Mouse (Mus musculus): ENCODE data around the gene Cspg4. TPM values are rescaled to one million over a fixed set of nuclear protein-coding genes. Genes with fewer than 3 reads are reported as not detected.

The Cspg4 gene
- 0.08 TPM for polyA plus RNA-seq (2021)

- ChIA-PET POLR2A (no interaction called here), CTCF (interaction anchor here (1.1 kb wide), 1 partner anchor 179 kb away, joined by 3 read pairs; no protein-coding TSS in a partner anchor)
- TF ChIP-seq CTCF (IDR thresholded peaks at IDR 0.05): no peak
- in situ Hi-C loops (cut with MboI; ENCODE audit: low pct_unique_long_range_greater_than_20kb): no loop called here
- ATAC-seq (no peak), DNase-seq (ENCODE audit: low read depth, low spot score) (no peak)
- no peaks in the 10 kb centered on the region for H3K27me3 ChIP-seq
These were observed at the start of gene Cspg4 for GRCm38 (mm10) chr9:56864832-56865231. Cspg4 (plus strand) TSS chr9:56865033.

- ChIA-PET POLR2A (interaction anchor here (0.7 kb wide), 1 partner anchor 59 kb away, joined by 4 read pairs; no protein-coding TSS in a partner anchor), CTCF (interaction anchor here (0.6 to 1.7 kb wide), 2 partner anchors 8 to 189 kb away, joined by 3 to 6 read pairs; no protein-coding TSS in a partner anchor)
- DNase-seq (ENCODE audit: low read depth, low spot score) (no peak), ATAC-seq (no peak)
- peak; percentile 48 for TF ChIP-seq CTCF (IDR thresholded peaks at IDR 0.05)
- peaks cover 25% of the 10 kb centered on the region for H3K27me3 ChIP-seq
- in situ Hi-C loops (cut with MboI; ENCODE audit: low pct_unique_long_range_greater_than_20kb): no loop called here
These were observed 39.9 kb upstream of the Cspg4 start for GRCm38 (mm10) chr9:56824900-56825299.

DNA sequence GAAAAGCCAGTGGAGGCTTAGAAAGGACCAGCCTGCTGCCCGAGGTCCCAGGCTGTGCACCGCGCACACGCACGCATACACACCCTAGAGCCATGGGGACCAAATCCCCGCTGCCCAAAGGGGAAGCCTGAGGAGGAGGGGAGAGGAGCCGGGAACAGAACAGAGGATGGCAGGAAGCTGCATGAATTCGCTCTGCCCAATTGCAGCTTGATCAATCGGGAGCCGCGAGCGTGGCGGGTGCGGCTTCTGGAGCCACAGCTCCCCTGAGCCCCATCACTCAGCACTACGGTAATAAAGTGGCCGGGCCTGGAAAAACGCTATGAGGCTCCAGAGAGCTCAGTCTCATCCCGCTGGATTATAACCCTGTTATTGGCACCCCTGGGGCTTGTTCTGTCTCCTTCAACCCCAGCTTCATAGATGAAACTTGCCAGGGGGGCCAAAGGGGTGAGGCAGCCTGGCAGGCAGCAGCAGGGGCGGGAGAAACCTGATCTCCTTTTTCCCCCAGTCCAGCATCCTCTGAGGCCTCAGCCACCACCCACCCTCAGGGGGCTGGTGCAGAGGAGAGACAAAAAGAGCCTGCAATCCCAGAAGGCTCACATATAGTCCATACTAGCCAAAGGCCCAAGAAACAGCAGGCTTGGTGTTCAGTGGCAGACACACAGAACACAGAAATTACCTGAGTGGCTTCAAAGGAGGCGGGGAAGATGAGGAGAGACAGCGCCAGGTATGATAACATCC lies 39.2 kb upstream of the Cspg4 start:
- CTCF ChIA-PET: no interaction called here
- TF ChIP-seq CTCF (IDR thresholded peaks at IDR 0.05): no peak
- POLR2A ChIA-PET: no interaction called here
- ATAC-seq: no peak
- in situ Hi-C loops (cut with MboI; ENCODE audit: low pct_unique_long_range_greater_than_20kb): no loop called here
- DNase-seq (ENCODE audit: low read depth, low spot score): no peak
- H3K27me3 ChIP-seq: peaks cover 25% of the 10 kb centered on the region

- in situ Hi-C loops (cut with MboI; ENCODE audit: low pct_unique_long_range_greater_than_20kb): no loop called here
- peaks cover 14% of the 10 kb centered on the region for H3K27me3 ChIP-seq
- no peak for ATAC-seq
- no peak for DNase-seq (ENCODE audit: low read depth, low spot score)
- ChIA-PET POLR2A (interaction anchor here (0.7 kb wide), 1 partner anchor 404 kb away, joined by 3 read pairs; no protein-coding TSS in a partner anchor), CTCF (no interaction called here)
- TF ChIP-seq CTCF (IDR thresholded peaks at IDR 0.05): no peak
These were observed 36.7 kb upstream of the Cspg4 start for GRCm38 (mm10) chr9:56828146-56828545.

- CTCF ChIA-PET: no interaction called here
- in situ Hi-C loops (cut with MboI; ENCODE audit: low pct_unique_long_range_greater_than_20kb): no loop called here
- POLR2A ChIA-PET: no interaction called here
- H3K27me3 ChIP-seq: peaks cover 12% of the 10 kb centered on the region
- ATAC-seq (no peak), DNase-seq (ENCODE audit: low read depth, low spot score) (no peak)
- TF ChIP-seq CTCF (IDR thresholded peaks at IDR 0.05): no peak
These were observed 36.0 kb upstream of the Cspg4 start for GRCm38 (mm10) chr9:56828841-56829240.

DNA sequence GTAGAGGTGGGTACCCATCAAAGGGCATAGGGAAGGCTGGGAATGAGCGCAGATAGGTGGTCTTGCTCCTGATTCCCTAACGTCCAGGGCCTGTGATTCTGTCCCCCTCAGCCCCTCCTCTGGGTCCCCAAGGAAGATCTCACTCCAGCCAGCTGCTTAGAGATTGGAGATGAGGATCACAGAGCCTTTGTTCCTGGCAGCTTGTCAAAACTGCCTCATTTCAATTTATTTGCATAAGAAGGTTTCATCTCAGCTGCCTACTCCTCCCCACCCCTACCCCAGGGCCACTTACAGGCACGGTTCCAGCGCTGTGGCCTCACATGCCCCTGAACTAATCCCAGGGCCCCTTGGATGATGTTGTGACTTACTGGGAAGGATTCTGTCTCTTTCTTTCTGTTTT lies 34.7 kb upstream of the Cspg4 start:
- TF ChIP-seq CTCF (IDR thresholded peaks at IDR 0.05): no peak
- H3K27me3 ChIP-seq: peaks cover 12% of the 10 kb centered on the region
- ATAC-seq: no peak
- DNase-seq (ENCODE audit: low read depth, low spot score): no peak
- ChIA-PET CTCF (no interaction called here), POLR2A (no interaction called here)
- in situ Hi-C loops (cut with MboI; ENCODE audit: low pct_unique_long_range_greater_than_20kb): no loop called here

DNA sequence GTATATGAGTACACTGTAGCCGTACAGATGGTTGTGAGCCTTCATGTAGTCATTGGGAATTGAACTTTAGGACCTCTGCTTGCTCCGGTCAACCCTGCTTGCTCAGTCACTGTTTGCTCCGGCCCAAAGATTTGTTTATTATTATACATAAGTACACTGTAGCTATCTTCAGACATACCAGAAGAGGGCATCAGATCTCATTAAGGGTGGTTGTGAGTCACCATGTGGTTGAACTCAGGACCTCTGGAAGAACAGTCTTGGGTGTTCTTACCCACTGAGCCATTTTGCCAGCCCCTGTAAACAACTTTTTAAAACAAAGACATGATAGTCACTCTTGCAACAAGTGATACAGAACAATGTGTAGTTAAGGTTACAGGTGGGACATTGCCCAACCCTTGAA lies 32.9 kb upstream of the Cspg4 start:
- DNase-seq (ENCODE audit: low read depth, low spot score) (no peak), ATAC-seq (no peak)
- POLR2A ChIA-PET: no interaction called here
- in situ Hi-C loops (cut with MboI; ENCODE audit: low pct_unique_long_range_greater_than_20kb): no loop called here
- H3K27me3 ChIP-seq: peaks cover 9% of the 10 kb centered on the region
- TF ChIP-seq CTCF (IDR thresholded peaks at IDR 0.05): no peak
- CTCF ChIA-PET: interaction anchor here (1.5 to 2.3 kb wide), 2 partner anchors 58 to 96 kb away, joined by 3 to 7 read pairs; partner anchors contain the start of gene Snx33

GRCm38 (mm10) chr9:56832900-56833299 lies 31.9 kb upstream of the Cspg4 start:
- POLR2A ChIA-PET: interaction anchor here (1.1 kb wide), 1 partner anchor 9 kb away, joined by 4 read pairs; no protein-coding TSS in a partner anchor
- no peak for DNase-seq (ENCODE audit: low read depth, low spot score)
- CTCF ChIA-PET: interaction anchor here (2.3 kb wide), 1 partner anchor 57 kb away, joined by 7 read pairs; no protein-coding TSS in a partner anchor
- no peak for TF ChIP-seq CTCF (IDR thresholded peaks at IDR 0.05)
- no peak for ATAC-seq
- in situ Hi-C loops (cut with MboI; ENCODE audit: low pct_unique_long_range_greater_than_20kb): no loop called here
- peaks cover 11% of the 10 kb centered on the region for H3K27me3 ChIP-seq

DNA sequence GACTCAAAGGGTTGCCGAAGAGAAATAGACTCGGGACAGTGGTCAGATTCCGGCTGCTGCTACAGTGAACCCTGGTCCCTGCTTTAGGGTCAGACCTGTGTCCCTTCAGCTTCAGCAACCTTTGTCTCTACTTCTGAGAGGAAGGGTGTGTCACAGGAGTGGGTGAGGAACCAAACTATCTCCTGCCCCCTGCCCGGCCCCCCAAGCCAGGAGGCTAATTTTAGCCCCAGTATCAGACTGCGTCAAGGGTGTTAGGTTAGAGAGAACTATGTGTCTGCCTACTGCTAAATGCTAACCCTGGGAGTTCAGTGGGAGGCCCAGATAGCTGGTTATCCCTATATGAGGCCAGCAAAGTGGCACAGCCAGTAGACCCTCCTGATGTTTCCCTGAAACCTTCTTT lies 29.7 kb upstream of the Cspg4 start:
- CTCF ChIA-PET: no interaction called here
- DNase-seq (ENCODE audit: low read depth, low spot score): no peak

GRCm38 (mm10) chr9:56840721-56841120 lies 24.1 kb upstream of the Cspg4 start:
- peaks cover 13% of the 10 kb centered on the region for H3K27me3 ChIP-seq
- in situ Hi-C loops (cut with MboI; ENCODE audit: low pct_unique_long_range_greater_than_20kb): no loop called here
- ATAC-seq (no peak), DNase-seq (ENCODE audit: low read depth, low spot score) (no peak)
- no peak for TF ChIP-seq CTCF (IDR thresholded peaks at IDR 0.05)
- CTCF ChIA-PET: no interaction called here
- POLR2A ChIA-PET: interaction anchor here (0.6 kb wide), 1 partner anchor 21 kb away, joined by 3 read pairs; no protein-coding TSS in a partner anchor

More for the DNA sequence above, 29.7 kb upstream of the Cspg4 start:
- no peak for TF ChIP-seq CTCF (IDR thresholded peaks at IDR 0.05)
- POLR2A ChIA-PET: no interaction called here
- peaks cover 10% of the 10 kb centered on the region for H3K27me3 ChIP-seq
- in situ Hi-C loops (cut with MboI; ENCODE audit: low pct_unique_long_range_greater_than_20kb): no loop called here
- no peak for ATAC-seq

GRCm38 (mm10) chr9:56841864-56842263 lies 23.0 kb upstream of the Cspg4 start:
- ChIA-PET CTCF (interaction anchor here (0.6 to 3.7 kb wide), 3 partner anchors 46 to 85 kb away, joined by 3 to 31 read pairs (median 3); no protein-coding TSS in a partner anchor), POLR2A (interaction anchor here (1.3 kb wide), 1 partner anchor 9 kb away, joined by 4 read pairs; no protein-coding TSS in a partner anchor)
- no peak for ATAC-seq
- peaks cover 12% of the 10 kb centered on the region for H3K27me3 ChIP-seq
- in situ Hi-C loops (cut with MboI; ENCODE audit: low pct_unique_long_range_greater_than_20kb): no loop called here
- no peak for TF ChIP-seq CTCF (IDR thresholded peaks at IDR 0.05)
- no peak for DNase-seq (ENCODE audit: low read depth, low spot score)

Measured in Patski (cell line).